Mouse (Mus musculus) v-Abl transformed pro-B cells (cell line): ENCODE results near the gene Tmem30a.

ENCODE experiments used
- in situ Hi-C, 2 experiments: fragments of 400-800 bp; cut with MboI; formaldehyde crosslinking; loops; one replicate each; pipeline ENCODE4 v1.15.1; 2025; ENCODE audit not compliant: unreplicated experiment in 2 of 2

The Tmem30a gene

GRCm38 (mm10) chr9:79792841-79793835, at the start of gene Tmem30a:
Gene Tmem30a (minus strand): TSS chr9:79793507.
- in situ Hi-C loops, result loop anchor here (5.0 to 25.0 kb wide), 3 partner anchors 36 to 1856 kb away; partner anchors contain the start of gene Cox7a2 (in 1 of the 2)

GRCm38 (mm10) chr9:79842615-79843014, 49.3 kb upstream of the Tmem30a start:
- in situ Hi-C loops, result no loop called here

GRCm38 (mm10) chr9:79842028-79842427, 48.7 kb upstream of the Tmem30a start:
- in situ Hi-C loops, result no loop called here

GRCm38 (mm10) chr9:79831294-79831693, 38.0 kb upstream of the Tmem30a start:
- in situ Hi-C loops, result no loop called here

- in situ Hi-C loops, result no loop called here
Measured at GRCm38 (mm10) chr9:79830874-79831273, 37.6 kb upstream of the Tmem30a start.

GRCm38 (mm10) chr9:79829842-79830800, 36.8 kb upstream of the Tmem30a start:
- in situ Hi-C loops, result no loop called here

- in situ Hi-C loops, result no loop called here
Measured at GRCm38 (mm10) chr9:79827072-79827471, 33.8 kb upstream of the Tmem30a start.

GRCm38 (mm10) chr9:79825526-79825925, 32.2 kb upstream of the Tmem30a start:
- in situ Hi-C loops, result no loop called here

GRCm38 (mm10) chr9:79823856-79824255, 30.5 kb upstream of the Tmem30a start:
- in situ Hi-C loops, result no loop called here

GRCm38 (mm10) chr9:79823438-79823837, 30.1 kb upstream of the Tmem30a start:
- in situ Hi-C loops, result no loop called here

- in situ Hi-C loops, result no loop called here
Measured at GRCm38 (mm10) chr9:79816464-79816863, 23.2 kb upstream of the Tmem30a start.

GRCm38 (mm10) chr9:79816013-79816412, 22.7 kb upstream of the Tmem30a start:
- in situ Hi-C loops, result no loop called here

GRCm38 (mm10) chr9:79814592-79814991, 21.3 kb upstream of the Tmem30a start:
- in situ Hi-C loops, result loop anchor here in 1 of 2 experiments (5.0 kb wide), 1 partner anchor 188 kb away; no protein-coding TSS in a partner anchor

GRCm38 (mm10) chr9:79810969-79811902, 17.9 kb upstream of the Tmem30a start:
- in situ Hi-C loops, result loop anchor here in 1 of 2 experiments (5.0 kb wide), 1 partner anchor 191 kb away; no protein-coding TSS in a partner anchor

- in situ Hi-C loops, result loop anchor here in 1 of 2 experiments (5.0 kb wide), 1 partner anchor 192 kb away; no protein-coding TSS in a partner anchor
Measured at GRCm38 (mm10) chr9:79810534-79810933, 17.2 kb upstream of the Tmem30a start.

GRCm38 (mm10) chr9:79809411-79809810, 16.1 kb upstream of the Tmem30a start:
- in situ Hi-C loops, result loop anchor here in 1 of 2 experiments (5.0 kb wide), 1 partner anchor 193 kb away; no protein-coding TSS in a partner anchor

GRCm38 (mm10) chr9:79807178-79807577, 13.9 kb upstream of the Tmem30a start:
- in situ Hi-C loops, result loop anchor here in 1 of 2 experiments (5.0 kb wide), 1 partner anchor 195 kb away; no protein-coding TSS in a partner anchor

- in situ Hi-C loops, result loop anchor here in 1 of 2 experiments (5.0 kb wide), 1 partner anchor 196 kb away; no protein-coding TSS in a partner anchor
Measured at GRCm38 (mm10) chr9:79806317-79807075, 13.2 kb upstream of the Tmem30a start.
